Mouse (Mus musculus) liver, embryonic 13.5 days (tissue): Measurements from ENCODE around the gene Cybc1. TPM values are rescaled to one million over a fixed set of nuclear protein-coding genes. Genes with fewer than 3 reads are reported as not detected.

Experiments
- ATAC-seq: fragments of 200-750 bp; cut with Nextera tagmentation; 2 replicates; pipeline ENCODE4 v1.8.0; 2017; ENCODE audit warnings: low read depth, mild to moderate bottlenecking, moderate number of reproducible peaks, moderate library complexity
- DNase-seq: peaks from one replicate; pipeline ENCODE4 v3.0.0; 2022
- H3K27ac ChIP-seq: fragments of 300-500 bp; sonication (generic); 2 replicates; pipeline ENCODE4 v1.5.1; 2015; ENCODE audit warnings: moderate library complexity, mild to moderate bottlenecking, inconsistent platforms
- H3K27me3 ChIP-seq: fragments of 300-500 bp; sonication (generic); 2 replicates; pipeline ENCODE4 v1.6.1; 2015; ENCODE audit warnings: mild to moderate bottlenecking, inconsistent platforms
- H3K36me3 ChIP-seq: fragments of 300-500 bp; sonication (generic); 2 replicates; pipeline ENCODE4 v1.6.1; 2015; ENCODE audit warnings: mild to moderate bottlenecking, inconsistent platforms
- H3K4me1 ChIP-seq: fragments of 300-500 bp; sonication (generic); replicated peaks from 2 replicates; pipeline ENCODE4 v1.6.1; 2015; ENCODE audit warnings: inconsistent platforms
- H3K4me2 ChIP-seq: fragments of 300-500 bp; sonication (generic); 2 replicates; pipeline ENCODE4 v1.6.1; 2015; ENCODE audit warnings: inconsistent platforms, mild to moderate bottlenecking, moderate library complexity
- H3K4me3 ChIP-seq: fragments of 300-500 bp; sonication (generic); replicated peaks from 2 replicates; pipeline ENCODE4 v1.5.1; 2015; ENCODE audit warnings: mild to moderate bottlenecking, inconsistent platforms
- H3K9ac ChIP-seq: fragments of 300-500 bp; sonication (generic); 2 replicates; pipeline ENCODE4 v1.6.1; 2015; ENCODE audit warnings: mild to moderate bottlenecking, inconsistent platforms
- H3K9me3 ChIP-seq: fragments of 300-500 bp; sonication (generic); replicated peaks from 2 replicates; pipeline ENCODE4 v1.6.1; 2016; ENCODE audit warnings: inconsistent platforms
- WGBS: fragments of 180-500 bp; shearing (Covaris S2); methylation state at CpG from one replicate; pipeline ENCODE4 v1.1.7; 2015; ENCODE audit not compliant: insufficient replicate concordance; 5-methylcytosine and 5-hydroxymethylcytosine counted together
- polyA plus RNA-seq: library from polyadenylated mRNA; unstranded; fragments of >200 nt; fragmentation: Nextera tagmentation; extraction: Ambion mirVana; gene quantifications from 2 replicates; pipeline ENCODE4 v1.2.1, GENCODE M21; 2015

The Cybc1 gene
- polyA plus RNA-seq, 1 experiment from 2014 or later = 20.0 TPM

DNA sequence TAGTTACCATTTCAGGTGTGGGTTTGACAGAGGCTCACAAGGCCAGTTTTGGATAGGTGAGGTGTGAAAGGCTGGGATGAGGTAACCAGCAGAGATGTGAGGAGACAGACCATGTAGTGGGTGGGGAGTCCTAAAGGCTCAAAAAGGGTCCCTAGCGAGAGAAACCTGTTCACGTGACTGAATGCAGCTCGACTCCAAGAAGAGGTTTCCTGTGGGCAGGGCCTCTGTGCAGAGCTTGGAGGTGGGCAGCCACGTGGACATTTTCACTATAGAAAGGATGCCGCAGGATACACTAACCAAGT lies 25.3 kb downstream of the Cybc1 start:
- Histone ChIP-seq H3K9me3 (no peaks in the 10 kb centered on the region), H3K4me1 (peaks cover 24% of the 10 kb centered on the region), H3K27ac (no peak overlapping the region), H3K27me3 (no peaks in the 10 kb centered on the region), H3K4me2 (peak overlapping the region; percentile 96), H3K36me3 (0 out of 2 replicates have a peak, but pooled peaks cover 6% of the 10 kb centered on the region), H3K9ac (peak overlapping the region; percentile 8; the same call in 1 of the 2 replicates), H3K4me3 (peak overlapping the region; percentile 76)
- 3% methylated on average over 5 of the region's 5 CpGs for WGBS
- DNase-seq (no peak), ATAC-seq (no peak)

DNA sequence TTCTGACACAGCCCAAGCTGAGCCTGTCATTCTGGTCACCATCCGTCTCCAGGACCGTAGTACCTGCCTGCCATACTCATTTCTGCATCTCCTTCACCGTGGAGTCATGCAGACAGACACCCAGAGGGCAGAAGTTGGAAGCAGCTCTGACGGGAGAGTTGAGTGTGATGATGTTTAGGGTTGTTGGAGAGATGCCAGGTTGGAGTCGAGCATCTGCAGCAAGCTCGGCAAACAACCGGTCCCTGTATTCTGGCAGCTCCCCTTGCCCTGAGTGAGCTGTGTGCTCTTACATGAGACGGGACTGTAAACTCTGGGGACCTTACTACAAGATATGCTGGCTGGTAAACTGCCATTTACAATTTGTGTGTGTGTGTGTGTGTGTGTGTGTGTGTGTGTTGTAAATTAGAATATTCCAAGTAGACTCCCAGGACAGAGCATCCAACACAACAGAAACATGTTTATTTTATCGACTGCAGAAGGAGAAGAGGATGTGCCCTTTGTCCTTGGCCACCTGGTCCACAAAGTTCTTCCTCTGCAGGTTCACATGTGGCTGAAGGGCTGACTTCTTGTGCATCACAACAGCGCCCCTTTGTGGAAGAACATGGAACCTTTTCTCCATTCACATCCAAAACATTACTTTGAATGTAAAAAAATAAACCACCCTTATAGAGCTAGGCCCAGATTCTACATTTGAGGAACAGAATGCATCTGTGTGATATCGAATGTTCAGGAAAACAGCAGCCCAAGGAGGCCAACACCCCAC lies 27.5 kb downstream of the Cybc1 start:
- no peaks in the 10 kb centered on the region for H3K36me3 ChIP-seq
- peaks cover 24% of the 10 kb centered on the region for H3K4me1 ChIP-seq
- H3K27ac ChIP-seq = peak overlapping the region; percentile 29; the same call in 1 of the 2 replicates
- no peak overlapping the region for H3K9ac ChIP-seq
- H3K4me2 ChIP-seq = no peak overlapping the region
- peak; percentile 9 for DNase-seq
- ATAC-seq = no peak
- no peaks in the 10 kb centered on the region for H3K9me3 ChIP-seq
- WGBS = 61% methylated on average over 11 of the region's 11 CpGs
- no peak overlapping the region for H3K4me3 ChIP-seq
- no peaks in the 10 kb centered on the region for H3K27me3 ChIP-seq

DNA sequence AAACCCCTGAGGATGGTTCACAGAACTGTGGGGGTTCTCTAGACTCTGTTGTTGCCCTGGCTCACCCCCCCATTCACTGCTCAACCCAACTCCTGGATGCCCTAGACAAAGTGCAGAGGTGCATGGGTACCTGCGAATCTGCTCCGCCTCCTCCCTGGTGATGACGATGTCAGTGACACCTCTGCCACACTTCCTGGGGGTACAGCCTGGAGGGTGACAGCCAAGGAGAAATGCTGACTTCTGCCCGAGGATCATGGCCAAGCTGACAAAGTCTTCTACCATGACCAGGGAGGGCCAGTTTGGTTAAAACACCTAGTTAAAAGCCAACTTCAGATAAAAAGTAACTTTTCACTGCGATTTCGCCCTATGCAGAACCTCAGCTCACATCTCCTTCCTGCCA lies 28.3 kb downstream of the Cybc1 start:
- Histone ChIP-seq H3K9ac (no peak overlapping the region), H3K4me3 (no peak overlapping the region), H3K27ac (no peak overlapping the region), H3K36me3 (no peaks in the 10 kb centered on the region), H3K4me1 (peaks cover 24% of the 10 kb centered on the region), H3K9me3 (no peaks in the 10 kb centered on the region), H3K4me2 (no peak overlapping the region), H3K27me3 (no peaks in the 10 kb centered on the region)
- ATAC-seq = no peak
- DNase-seq = no peak
- WGBS = 71% methylated on average over 6 of the region's 6 CpGs

- Histone ChIP-seq H3K9ac (no peak overlapping the region), H3K27me3 (no peaks in the 10 kb centered on the region), H3K36me3 (no peaks in the 10 kb centered on the region), H3K27ac (no peak overlapping the region), H3K9me3 (no peaks in the 10 kb centered on the region), H3K4me2 (no peak overlapping the region), H3K4me3 (no peak overlapping the region), H3K4me1 (peaks cover 19% of the 10 kb centered on the region)
- no peak for ATAC-seq
- WGBS = 71% methylated on average over 4 of the region's 4 CpGs
- DNase-seq = no peak
Observed at GRCm38 (mm10) chr11:121199851-121200250, 29.3 kb downstream of the Cybc1 start.

DNA sequence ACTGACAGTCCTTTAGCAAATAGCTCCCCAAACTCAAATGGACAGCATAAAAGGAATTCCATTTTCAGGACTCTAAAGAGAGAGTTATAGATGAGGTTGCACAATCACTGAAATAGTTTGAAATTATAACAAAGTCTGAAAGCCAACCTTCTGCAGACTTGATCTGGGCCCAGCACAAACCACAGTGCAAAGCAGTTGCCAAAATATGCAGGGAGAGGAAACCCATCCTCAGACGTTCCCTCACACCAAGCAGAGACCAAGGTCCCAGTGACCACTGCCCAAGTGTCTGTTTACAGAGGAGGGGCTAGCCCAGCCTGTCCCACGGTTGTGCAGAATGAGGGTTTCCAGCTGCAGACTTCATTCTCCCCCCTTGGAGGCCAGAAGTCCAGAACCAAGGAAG lies 30.5 kb downstream of the Cybc1 start:
- no peaks in the 10 kb centered on the region for H3K9me3 ChIP-seq
- no peak for ATAC-seq
- H3K9ac ChIP-seq = no peak overlapping the region
- H3K36me3 ChIP-seq = no peaks in the 10 kb centered on the region
- no peak overlapping the region for H3K4me3 ChIP-seq
- no peaks in the 10 kb centered on the region for H3K27me3 ChIP-seq
- H3K4me1 ChIP-seq = peaks cover 11% of the 10 kb centered on the region
- no peak for DNase-seq
- H3K27ac ChIP-seq = no peak overlapping the region
- WGBS = 53% methylated on average over 2 of the region's 2 CpGs
- H3K4me2 ChIP-seq = no peak overlapping the region

DNA sequence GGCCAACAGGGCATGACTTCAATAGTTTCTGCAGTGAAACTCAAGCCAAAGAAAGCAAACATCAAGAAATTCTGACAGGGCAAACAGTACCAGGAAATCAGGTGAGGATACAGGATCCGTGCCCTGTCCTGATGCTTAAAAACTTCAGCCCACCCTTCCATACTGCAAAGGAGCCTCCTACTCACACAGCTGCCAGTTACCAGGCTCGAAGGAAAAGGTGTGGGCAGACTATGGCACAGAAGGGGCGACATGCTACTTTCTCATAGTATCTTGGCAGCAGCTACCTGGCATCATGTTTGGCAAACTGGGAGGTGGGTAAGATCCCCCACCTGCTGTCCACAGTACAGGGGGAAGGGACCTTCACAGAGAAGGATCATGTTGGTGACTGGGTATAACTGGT lies 35.7 kb downstream of the Cybc1 start:
- ATAC-seq = no peak

GRCm38 (mm10) chr11:121192742-121193141 lies 36.4 kb downstream of the Cybc1 start:
- WGBS = 32% methylated on average over 2 of the region's 2 CpGs
- Histone ChIP-seq H3K9ac (no peak overlapping the region), H3K4me2 (no peak overlapping the region), H3K27ac (no peak overlapping the region), H3K9me3 (no peaks in the 10 kb centered on the region), H3K27me3 (no peaks in the 10 kb centered on the region), H3K4me1 (no peaks in the 10 kb centered on the region), H3K36me3 (no peaks in the 10 kb centered on the region), H3K4me3 (no peak overlapping the region)
- no peak for DNase-seq
- no peak for ATAC-seq

More for the DNA sequence above, 35.7 kb downstream of the Cybc1 start:
- Histone ChIP-seq H3K4me1 (no peaks in the 10 kb centered on the region), H3K36me3 (no peaks in the 10 kb centered on the region), H3K4me2 (no peak overlapping the region), H3K4me3 (no peak overlapping the region), H3K9ac (no peak overlapping the region), H3K9me3 (no peaks in the 10 kb centered on the region), H3K27me3 (no peaks in the 10 kb centered on the region), H3K27ac (no peak overlapping the region)
- 70% methylated on average over 3 of the region's 3 CpGs for WGBS
- DNase-seq = no peak

DNA sequence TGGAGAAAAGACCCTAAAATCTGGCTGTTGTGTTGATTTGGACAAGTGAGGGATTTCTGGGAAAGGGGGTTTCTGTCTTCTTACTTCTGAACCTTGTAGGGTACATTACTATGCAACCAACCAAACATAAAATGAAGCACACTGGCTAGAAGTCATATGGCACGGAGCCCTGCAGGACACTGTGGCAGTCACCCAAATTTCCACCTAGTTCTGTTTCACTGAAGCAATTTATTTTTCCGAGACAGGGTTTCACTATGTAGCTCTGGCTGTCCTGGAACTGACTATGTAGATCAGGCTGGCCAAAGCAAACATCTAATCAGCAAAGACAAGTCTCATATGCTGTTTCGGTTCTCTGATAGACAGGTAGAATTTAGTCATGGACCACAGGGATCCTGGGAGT lies 39.4 kb downstream of the Cybc1 start:
- DNase-seq (no peak), ATAC-seq (no peak)
- H3K27me3 ChIP-seq = no peaks in the 10 kb centered on the region
- H3K4me3 ChIP-seq = no peak overlapping the region
- no peak overlapping the region for H3K9ac ChIP-seq
- H3K27ac ChIP-seq = no peak overlapping the region
- no peaks in the 10 kb centered on the region for H3K36me3 ChIP-seq
- no peaks in the 10 kb centered on the region for H3K9me3 ChIP-seq
- 72% methylated on average over 3 of the region's 3 CpGs for WGBS
- no peaks in the 10 kb centered on the region for H3K4me1 ChIP-seq
- H3K4me2 ChIP-seq = no peak overlapping the region

GRCm38 (mm10) chr11:121176285-121177270 lies 52.5 kb downstream of the Cybc1 start:
- 49% methylated on average over 12 of the region's 12 CpGs for WGBS
- H3K27ac ChIP-seq = no peak overlapping the region
- no peak overlapping the region for H3K4me2 ChIP-seq
- H3K27me3 ChIP-seq = no peaks in the 10 kb centered on the region
- no peak overlapping the region for H3K9ac ChIP-seq
- H3K36me3 ChIP-seq = 0 out of 2 replicates have a peak, but pooled peaks cover under 1% of the 10 kb centered on the region
- peak; percentile 65 for ATAC-seq
- H3K4me1 ChIP-seq = peaks cover 5% of the 10 kb centered on the region
- no peaks in the 10 kb centered on the region for H3K9me3 ChIP-seq
- H3K4me3 ChIP-seq = no peak overlapping the region
- peak; percentile 55 for DNase-seq

DNA sequence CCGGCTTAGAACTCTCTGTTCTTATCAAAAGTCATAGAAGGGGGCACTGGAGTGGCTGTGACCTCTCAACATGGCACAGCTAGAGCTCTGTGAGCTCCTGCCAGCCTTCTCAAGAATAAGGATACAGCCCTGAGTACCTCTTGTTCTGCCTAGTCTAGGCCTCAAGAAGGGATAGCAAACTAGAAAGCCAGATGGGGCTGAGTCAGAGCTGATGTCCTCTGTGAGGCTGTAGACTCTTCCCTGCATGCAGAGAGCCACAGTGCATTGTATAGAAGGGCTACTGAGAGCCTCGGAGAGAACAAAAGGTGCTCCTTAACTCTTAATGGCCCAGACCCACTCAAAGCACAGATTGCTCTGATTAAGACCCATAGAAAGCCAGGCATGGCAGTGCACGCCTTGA lies 54.9 kb downstream of the Cybc1 start:
- Histone ChIP-seq H3K27me3 (no peaks in the 10 kb centered on the region), H3K9ac (no peak overlapping the region), H3K4me3 (no peak overlapping the region), H3K27ac (no peak overlapping the region), H3K9me3 (no peaks in the 10 kb centered on the region), H3K4me2 (no peak overlapping the region), H3K4me1 (peaks cover 5% of the 10 kb centered on the region), H3K36me3 (no peaks in the 10 kb centered on the region)
- no peak for ATAC-seq
- no peak for DNase-seq
- 58% methylated on average over 3 of the region's 3 CpGs for WGBS

DNA sequence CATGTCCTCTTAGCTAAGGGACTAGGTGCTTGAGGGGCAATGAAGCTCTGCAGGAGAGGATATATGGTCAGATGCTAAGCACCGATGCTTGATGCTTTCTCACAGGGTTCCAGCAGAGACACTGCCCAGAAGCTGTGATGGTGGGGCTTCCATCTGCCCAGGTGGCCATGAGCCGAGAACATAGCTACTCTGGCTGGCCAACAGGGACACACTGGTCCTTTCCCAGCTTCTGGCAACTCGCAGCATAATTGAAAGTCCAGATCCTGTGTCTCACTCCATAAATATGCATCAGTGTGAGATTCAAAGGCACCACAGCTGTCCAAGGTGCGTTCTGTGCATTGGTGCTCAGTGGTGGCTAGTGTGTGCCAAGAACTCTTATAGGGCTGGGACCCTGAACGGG lies 55.9 kb downstream of the Cybc1 start:
- Histone ChIP-seq H3K27ac (no peak overlapping the region), H3K9ac (no peak overlapping the region), H3K4me1 (peaks cover 5% of the 10 kb centered on the region), H3K4me2 (no peak overlapping the region), H3K36me3 (no peaks in the 10 kb centered on the region), H3K4me3 (no peak overlapping the region), H3K27me3 (no peaks in the 10 kb centered on the region), H3K9me3 (no peaks in the 10 kb centered on the region)
- WGBS = 69% methylated on average over 5 of the region's 5 CpGs
- DNase-seq (no peak), ATAC-seq (no peak)
